Mouse (Mus musculus) liver, adult (tissue): Measurements from ENCODE around the gene Clic1.

Experiments used
- GATA4 ChIP-seq: IDR thresholded peaks from 2 replicates; pipeline ENCODE4 v1.6.1; 2014; ENCODE audit warnings: mild to moderate bottlenecking, low read length; ENCODE audit not compliant: insufficient replicate concordance

Gene Clic1

DNA sequence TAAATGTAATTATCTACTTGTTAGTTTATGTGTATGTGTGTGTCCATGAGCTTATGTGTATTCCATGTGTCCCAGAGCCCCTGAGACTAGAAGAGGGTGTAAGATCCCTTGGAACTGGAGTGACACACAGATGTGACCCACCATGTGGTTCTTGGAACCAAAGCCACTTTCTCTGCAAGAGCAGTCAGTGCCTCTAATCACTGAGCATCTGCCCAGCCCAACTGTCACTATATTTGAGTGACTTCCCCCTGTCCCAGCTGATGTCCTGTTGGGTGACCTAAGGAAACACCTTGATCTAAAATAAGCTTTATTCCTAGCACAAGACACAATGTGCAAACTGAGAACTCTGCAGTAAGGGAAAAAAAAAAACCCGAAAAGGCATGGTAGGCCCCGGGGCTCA, 21.5 kb upstream of the Clic1 start:
- TF ChIP-seq GATA4: no peak

- TF ChIP-seq GATA4: no peak
Observed at GRCm38 (mm10) chr17:35029691-35030532, 19.9 kb upstream of the Clic1 start.

GRCm38 (mm10) chr17:35031272-35031671, 18.5 kb upstream of the Clic1 start:
- no peak for TF ChIP-seq GATA4

- TF ChIP-seq GATA4: no peak
Observed at GRCm38 (mm10) chr17:35031880-35032279, 17.9 kb upstream of the Clic1 start.

DNA sequence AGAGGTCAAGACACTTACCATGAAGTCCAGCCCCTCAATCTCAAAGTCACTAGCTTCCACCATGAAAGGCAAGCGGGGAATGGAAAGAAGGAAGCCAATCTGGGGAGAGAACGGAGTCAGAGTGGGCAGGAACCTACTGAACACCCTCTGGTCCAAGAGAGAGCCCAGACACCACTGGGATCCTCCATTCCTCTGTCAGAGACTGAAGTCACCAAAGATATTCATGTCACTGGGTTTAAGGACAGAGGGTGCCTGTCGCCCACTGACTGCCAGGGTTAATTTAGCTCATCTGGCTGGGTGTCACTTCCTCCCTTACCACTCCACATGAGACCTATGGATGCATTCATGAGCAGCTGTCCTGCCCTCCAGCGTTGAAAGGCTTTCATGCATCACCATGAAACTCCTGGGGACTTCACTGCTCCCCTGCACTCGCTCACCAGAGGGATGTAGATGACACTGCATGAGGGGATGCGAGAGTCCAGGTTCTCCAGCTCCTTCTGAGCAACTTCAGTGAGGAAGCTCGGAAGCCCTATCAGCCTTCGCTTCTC, 17.4 kb upstream of the Clic1 start:
- TF ChIP-seq GATA4: no peak

DNA sequence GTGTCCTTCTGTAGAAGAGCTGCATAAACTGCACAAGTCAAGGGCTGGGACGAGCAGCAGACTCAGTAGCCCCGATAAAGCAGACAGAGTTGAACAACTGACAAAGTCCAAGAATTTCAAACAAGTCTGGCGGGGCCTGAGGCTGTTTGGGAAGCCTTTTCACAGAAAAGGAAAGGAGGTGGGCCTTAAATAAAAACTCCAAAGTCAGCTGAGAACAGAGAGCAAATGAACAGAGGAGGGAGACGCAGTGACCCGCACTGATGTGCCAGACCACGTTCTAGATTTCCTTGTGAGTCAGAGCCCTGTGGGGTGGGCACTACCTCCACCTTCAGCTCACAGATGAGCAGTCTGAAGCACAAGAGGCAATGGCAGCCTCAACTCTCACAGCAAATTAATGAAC, 14.9 kb upstream of the Clic1 start:
- no peak for TF ChIP-seq GATA4

- no peak for TF ChIP-seq GATA4
Observed at GRCm38 (mm10) chr17:35039121-35039873, 10.5 kb upstream of the Clic1 start.

DNA sequence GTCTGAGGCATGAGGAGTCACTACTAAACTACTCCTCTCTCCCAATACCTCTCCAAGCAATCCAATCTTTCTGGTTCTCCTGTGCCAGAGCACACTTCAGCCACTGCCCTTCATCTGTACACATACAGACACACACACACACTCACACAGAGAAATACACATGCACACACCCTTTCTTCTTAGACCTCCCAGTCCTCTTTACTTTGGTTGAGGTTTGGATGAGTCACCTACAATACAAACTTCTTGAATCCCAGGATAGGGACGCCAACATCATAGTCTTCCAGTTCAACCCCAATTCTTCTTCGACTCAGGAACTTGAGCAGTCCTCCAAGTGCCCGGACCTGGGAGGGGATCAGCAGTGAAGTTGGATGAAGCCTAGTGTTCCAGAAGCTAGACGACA, 6.0 kb upstream of the Clic1 start:
- TF ChIP-seq GATA4: no peak

DNA sequence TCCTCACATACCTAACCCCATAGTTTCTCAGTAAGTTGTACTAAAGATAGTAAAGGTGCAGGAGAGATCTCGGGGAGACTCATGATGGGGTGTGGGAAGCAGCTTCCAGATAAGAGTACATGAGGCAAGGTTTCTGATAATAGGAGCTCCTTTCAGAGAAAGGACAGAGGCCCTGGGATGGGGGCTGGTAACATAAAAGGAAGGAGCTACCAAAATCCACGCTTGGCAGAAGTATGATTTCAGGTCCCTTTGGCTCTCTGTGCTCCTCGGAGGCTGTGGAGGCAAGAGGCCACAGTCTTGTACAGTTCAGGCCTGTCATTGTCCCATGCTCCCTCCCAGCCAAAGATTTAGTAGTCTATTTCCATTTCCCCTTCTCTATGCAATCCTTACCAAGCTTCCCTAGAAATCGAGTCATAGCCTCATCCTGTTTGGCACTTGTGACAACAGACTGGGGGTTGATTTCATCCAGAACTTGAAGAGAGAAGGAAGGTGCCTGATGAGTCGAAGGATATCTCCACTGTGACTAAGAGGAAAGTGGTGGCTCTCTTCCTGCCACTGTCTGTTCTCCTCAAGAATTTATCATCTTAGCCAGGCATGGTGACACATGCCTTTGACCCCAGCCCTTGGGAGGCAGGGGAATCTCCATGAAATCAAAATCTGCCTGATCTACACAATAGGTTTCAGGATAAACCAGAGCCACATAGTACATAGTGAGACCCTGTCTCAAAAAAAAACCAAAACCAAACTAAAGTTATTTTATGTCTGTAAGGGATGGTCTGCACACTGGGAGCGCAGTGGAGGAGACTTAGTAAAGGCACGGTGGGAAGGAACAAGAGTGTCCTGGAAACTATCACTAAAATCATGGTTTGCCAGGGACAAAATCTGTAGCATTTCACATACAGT, 4.6 kb upstream of the Clic1 start:
- TF ChIP-seq GATA4: no peak

DNA sequence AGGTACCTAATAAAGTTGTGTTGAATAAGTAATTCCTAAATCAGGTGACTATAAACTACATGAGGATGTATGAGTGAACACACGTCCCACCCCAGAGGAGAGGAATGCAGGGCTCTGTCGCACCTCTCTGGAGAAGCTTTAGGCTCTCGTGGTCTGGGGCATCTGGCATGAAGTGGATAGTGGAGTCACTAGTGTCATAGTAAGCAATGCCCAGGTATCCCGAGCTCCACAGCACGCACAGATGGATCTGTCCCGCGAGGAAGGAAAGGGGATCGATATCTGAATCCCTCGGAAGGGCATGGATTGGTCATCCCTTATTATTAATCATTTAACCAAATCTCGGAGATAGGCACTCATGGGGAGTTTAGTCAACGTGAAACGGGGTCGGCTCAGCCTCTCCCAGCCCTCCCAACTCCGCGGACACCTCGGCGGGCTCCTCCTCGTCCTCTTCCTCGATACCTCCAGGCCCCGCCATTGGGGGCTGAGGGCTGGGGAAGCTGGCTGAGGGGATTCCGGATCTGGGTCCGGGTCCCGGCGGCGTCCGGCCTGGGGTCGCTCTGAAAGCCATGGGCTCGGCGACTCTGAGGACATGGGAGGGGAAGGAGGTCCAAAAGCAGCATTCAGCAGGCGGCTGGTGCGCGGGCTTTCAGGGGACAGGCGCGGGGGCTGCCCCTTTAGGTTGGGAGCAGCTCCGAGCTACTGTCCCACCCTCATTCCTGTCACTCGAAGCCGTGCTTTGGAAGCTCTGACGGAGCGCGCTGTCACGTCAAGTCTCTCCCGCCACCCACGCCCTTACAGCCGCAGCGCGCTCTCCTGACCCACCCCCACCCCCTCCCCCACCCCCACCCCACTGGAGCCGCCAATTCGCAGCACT, 3.7 kb upstream of the Clic1 start:
- no peak for TF ChIP-seq GATA4

GRCm38 (mm10) chr17:35046681-35047455, 2.9 kb upstream of the Clic1 start, which contains the start of gene Msh5:
Msh5 (minus strand) TSS chr17:35046745.
- no peak; the same call in 1 of the 2 replicates for TF ChIP-seq GATA4

DNA sequence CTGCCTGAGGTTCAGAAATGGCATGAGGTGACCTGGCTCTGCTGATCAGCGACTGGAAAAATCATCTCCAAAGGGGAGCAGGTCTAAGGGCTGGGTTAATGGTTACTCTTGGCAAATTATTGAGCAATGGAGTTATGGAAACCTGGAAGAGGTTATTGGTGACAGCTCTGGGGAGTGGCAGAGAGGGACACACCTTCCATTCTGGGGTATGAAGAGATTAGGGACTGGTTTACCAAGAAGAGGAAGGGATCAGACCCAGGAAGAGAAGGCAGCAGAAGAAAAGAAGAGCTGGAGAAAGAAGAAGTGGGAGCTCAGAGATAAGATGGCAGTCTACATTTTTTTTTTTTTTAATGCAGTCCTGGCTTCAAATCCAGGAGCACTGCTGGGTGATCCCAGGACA, 2.1 kb upstream of the Clic1 start:
- TF ChIP-seq GATA4: no peak
